Mouse (Mus musculus) intestine, embryonic 15.5 days (tissue): ENCODE measurements around the gene Cx3cr1. TPM values are rescaled to one million over a fixed set of nuclear protein-coding genes. Genes with fewer than 3 reads are reported as not detected.
A peak's percentile ranks its signal among the peaks of the same experiment; 100 is the strongest.

Experiments used
- ATAC-seq: fragments of 200-750 bp; cut with Nextera tagmentation; 2 replicates; pipeline ENCODE4 v1.8.0; 2017; ENCODE audit warnings: moderate TSS enrichment, moderate library complexity
- H3K27ac ChIP-seq: fragments of 300-500 bp; sonication (generic); 2 replicates; pipeline ENCODE4 v1.5.1; 2015; ENCODE audit warnings: mild to moderate bottlenecking, inconsistent platforms
- H3K27me3 ChIP-seq: fragments of 300-500 bp; sonication (generic); replicated peaks from 2 replicates; pipeline ENCODE4 v1.6.1; 2015; ENCODE audit warnings: inconsistent platforms
- H3K36me3 ChIP-seq: fragments of 300-500 bp; sonication (generic); 2 replicates; pipeline ENCODE4 v1.6.1; 2015; ENCODE audit warnings: inconsistent platforms
- H3K4me1 ChIP-seq: fragments of 300-500 bp; sonication (generic); replicated peaks from 2 replicates; pipeline ENCODE4 v1.6.1; 2015; ENCODE audit warnings: inconsistent platforms
- H3K4me2 ChIP-seq: fragments of 300-500 bp; sonication (generic); replicated peaks from 2 replicates; pipeline ENCODE4 v1.6.1; 2015; ENCODE audit warnings: mild to moderate bottlenecking, inconsistent platforms
- H3K4me3 ChIP-seq: fragments of 300-500 bp; sonication (generic); replicated peaks from 2 replicates; pipeline ENCODE4 v1.5.1; 2015; ENCODE audit warnings: inconsistent platforms
- H3K9ac ChIP-seq: fragments of 300-500 bp; sonication (generic); 2 replicates; pipeline ENCODE4 v1.6.1; 2015; ENCODE audit warnings: inconsistent platforms
- H3K9me3 ChIP-seq: fragments of 300-500 bp; sonication (generic); 2 replicates; pipeline ENCODE4 v1.6.1; 2016; ENCODE audit warnings: inconsistent platforms
- WGBS: fragments of 180-500 bp; shearing (Covaris S2); methylation state at CpG from one replicate; pipeline ENCODE4 v1.1.7; 2015; 5-methylcytosine and 5-hydroxymethylcytosine counted together
- polyA plus RNA-seq: library from polyadenylated mRNA; unstranded; fragments of >200 nt; fragmentation: Nextera tagmentation; extraction: Ambion mirVana; gene quantifications from 2 replicates; pipeline ENCODE4 v1.2.1, GENCODE M21; 2015

Cx3cr1 gene
- polyA plus RNA-seq, 1 experiment from 2014 or later: 9.6 TPM

DNA sequence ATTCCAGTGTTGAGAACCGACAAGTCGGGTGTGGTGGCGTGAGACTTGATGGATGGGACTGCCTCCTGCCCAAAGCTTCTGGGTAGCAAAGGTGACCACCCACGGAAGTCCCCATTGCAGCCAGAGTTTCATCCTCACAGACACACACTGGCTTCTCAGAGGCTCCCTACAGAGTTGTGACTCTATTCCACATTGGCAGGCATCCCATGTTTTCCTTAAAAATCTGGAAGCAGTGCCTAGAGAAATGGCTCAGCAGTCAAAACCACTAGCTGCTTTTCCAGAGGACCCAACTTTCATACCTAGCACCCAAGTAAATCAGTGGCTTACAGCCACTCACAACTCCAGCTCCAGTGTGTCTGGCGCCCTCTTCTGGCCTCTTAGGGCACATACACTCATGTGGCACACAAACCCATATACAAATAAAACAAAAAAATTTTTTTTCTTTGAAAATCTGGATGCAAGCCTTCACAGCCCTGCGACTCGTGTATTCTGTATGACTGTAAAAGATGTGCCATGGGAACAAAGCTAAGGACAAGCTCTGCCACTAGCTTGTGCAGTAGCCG lies 10.9 kb upstream of the Cx3cr1 start:
- H3K36me3 ChIP-seq: no peaks in the 10 kb centered on the region

DNA sequence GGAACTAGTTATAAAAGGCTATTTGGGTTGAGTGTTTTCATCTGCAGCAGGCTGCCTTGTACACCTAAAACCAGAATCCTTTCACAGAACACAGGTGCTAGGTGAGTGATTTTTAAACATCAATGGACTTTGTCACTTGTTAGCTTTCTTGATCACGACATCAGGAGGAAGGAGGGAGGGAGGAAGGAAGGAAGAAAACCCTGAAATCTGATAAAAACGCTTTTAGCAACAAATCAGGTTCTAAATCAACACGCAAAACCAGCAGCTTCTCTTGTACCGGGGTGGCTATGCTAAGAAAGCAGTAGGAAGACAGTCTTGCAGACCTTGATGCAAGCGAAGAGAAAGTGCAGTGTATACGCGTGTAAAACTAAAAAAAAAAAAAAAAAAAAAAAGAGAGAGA lies 10.2 kb upstream of the Cx3cr1 start:
- Histone ChIP-seq H3K27me3 (no peaks in the 10 kb centered on the region), H3K4me1 (no peaks in the 10 kb centered on the region), H3K4me3 (no peak overlapping the region), H3K27ac (no peak overlapping the region), H3K9ac (no peak overlapping the region), H3K4me2 (no peak overlapping the region), H3K36me3 (no peaks in the 10 kb centered on the region), H3K9me3 (no peaks in the 10 kb centered on the region)
- no peak for ATAC-seq
- WGBS: 62% methylated on average over 7 of the region's 7 CpGs

More for the DNA sequence above, 10.9 kb upstream of the Cx3cr1 start:
- no peak for ATAC-seq
- H3K27ac ChIP-seq: no peak overlapping the region
- no peak overlapping the region for H3K9ac ChIP-seq
- H3K9me3 ChIP-seq: no peaks in the 10 kb centered on the region
- H3K4me2 ChIP-seq: no peak overlapping the region
- 80% methylated on average over 8 of the region's 8 CpGs for WGBS
- H3K4me3 ChIP-seq: no peak overlapping the region
- no peaks in the 10 kb centered on the region for H3K4me1 ChIP-seq
- H3K27me3 ChIP-seq: no peaks in the 10 kb centered on the region

DNA sequence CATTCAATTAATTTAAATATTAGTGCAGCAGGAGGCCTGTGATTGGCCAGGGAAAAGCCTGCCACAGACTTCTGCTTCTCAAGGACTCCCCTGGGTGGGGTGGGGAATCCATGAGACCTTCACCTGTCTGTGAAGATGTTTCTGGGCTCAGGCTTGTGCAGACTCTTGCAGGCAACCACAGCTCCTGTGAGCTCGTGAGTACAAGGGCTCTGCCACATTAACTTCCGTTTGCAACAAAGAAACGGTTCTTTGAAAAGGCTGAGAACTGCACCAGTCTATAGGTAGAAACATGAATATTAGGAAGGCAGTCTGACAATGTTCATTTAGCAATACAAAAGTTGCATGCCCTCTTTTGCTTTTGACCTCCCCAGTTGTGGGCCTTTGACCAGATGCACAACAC lies 8.6 kb upstream of the Cx3cr1 start:
- 86% methylated on average over 3 of the region's 3 CpGs for WGBS
- H3K9me3 ChIP-seq: no peaks in the 10 kb centered on the region
- no peaks in the 10 kb centered on the region for H3K4me1 ChIP-seq
- no peak for ATAC-seq
- H3K27ac ChIP-seq: no peak overlapping the region
- no peak overlapping the region for H3K4me2 ChIP-seq
- no peak overlapping the region for H3K4me3 ChIP-seq
- H3K36me3 ChIP-seq: no peaks in the 10 kb centered on the region
- H3K27me3 ChIP-seq: no peaks in the 10 kb centered on the region
- no peak overlapping the region for H3K9ac ChIP-seq

DNA sequence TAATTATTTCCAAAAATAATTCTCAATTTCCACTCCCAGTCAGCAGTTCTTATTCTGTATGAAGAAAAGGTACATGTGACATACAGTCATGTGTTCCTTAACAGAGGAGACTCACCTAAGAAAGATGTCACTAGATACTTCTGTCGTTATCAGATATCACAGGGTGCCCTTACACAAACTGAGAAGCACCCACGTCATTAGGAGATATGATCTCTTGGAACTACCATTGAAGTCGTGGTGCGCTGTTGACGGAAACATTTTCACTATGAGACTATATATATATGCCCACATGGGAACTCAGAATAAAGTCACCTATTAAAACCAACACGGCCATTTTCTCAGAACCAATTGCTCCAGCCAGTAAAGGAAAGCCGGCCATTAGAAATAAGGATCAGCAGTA lies 4.8 kb upstream of the Cx3cr1 start:
- Histone ChIP-seq H3K36me3 (no peaks in the 10 kb centered on the region), H3K27ac (no peak overlapping the region), H3K4me2 (no peak overlapping the region), H3K9me3 (no peaks in the 10 kb centered on the region), H3K9ac (no peak overlapping the region), H3K27me3 (no peaks in the 10 kb centered on the region), H3K4me1 (peaks cover 3% of the 10 kb centered on the region; the same call in 1 of the 2 replicates), H3K4me3 (no peak overlapping the region)
- WGBS: 86% methylated on average over 7 of the region's 7 CpGs
- ATAC-seq: no peak

DNA sequence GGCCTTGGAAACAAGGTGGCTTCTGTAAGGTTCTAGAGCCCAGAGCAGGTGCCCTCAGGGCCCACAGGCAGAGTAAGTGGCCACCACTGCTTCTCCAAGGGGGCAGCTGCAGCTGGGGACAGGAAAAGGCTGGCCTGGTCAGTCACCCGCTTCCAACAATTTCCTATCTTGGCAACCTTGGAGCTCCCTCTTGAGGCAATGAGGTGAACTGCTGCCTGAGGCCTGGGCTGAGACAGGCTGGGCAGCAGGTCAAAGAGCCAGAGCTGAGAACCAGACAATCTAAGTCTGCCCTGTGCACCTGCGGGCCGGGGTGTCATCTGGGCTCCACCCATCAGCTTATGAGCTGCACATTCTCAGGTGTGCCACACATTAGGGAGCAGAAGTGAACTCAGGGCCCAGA lies 3.5 kb upstream of the Cx3cr1 start:
- H3K9ac ChIP-seq: no peak overlapping the region
- H3K27ac ChIP-seq: no peak overlapping the region
- peak; percentile 78 for ATAC-seq

DNA sequence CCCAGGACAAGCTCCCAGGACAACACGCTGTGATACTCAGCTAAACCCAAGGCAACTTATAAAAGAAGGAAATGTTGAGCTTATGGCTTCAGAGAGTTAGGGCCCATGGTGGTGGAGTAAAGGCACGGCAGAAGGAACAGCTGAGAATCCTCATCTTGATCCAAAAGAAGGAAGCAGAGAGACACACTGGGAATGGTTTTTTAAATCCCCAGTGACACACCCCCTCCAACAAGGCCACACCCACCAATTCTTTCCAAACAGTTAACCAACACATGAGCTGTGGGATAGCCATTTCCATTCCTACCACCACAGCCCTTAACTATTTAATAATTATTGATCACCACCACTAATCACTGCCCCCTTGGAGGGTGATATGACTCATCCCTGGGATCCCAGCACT lies 1.6 kb upstream of the Cx3cr1 start:
- no peaks in the 10 kb centered on the region for H3K27me3 ChIP-seq
- WGBS: 66% methylated on average over 2 of the region's 2 CpGs
- ATAC-seq: no peak
- no peaks in the 10 kb centered on the region for H3K9me3 ChIP-seq
- no peak overlapping the region for H3K4me3 ChIP-seq
- no peaks in the 10 kb centered on the region for H3K36me3 ChIP-seq
- no peak overlapping the region for H3K4me2 ChIP-seq
- H3K27ac ChIP-seq: no peak overlapping the region
- no peak overlapping the region for H3K9ac ChIP-seq
- peaks cover 3% of the 10 kb centered on the region; the same call in 1 of the 2 replicates for H3K4me1 ChIP-seq

More for the DNA sequence above, 3.5 kb upstream of the Cx3cr1 start:
- WGBS: 12% methylated on average over 3 of the region's 3 CpGs
- Histone ChIP-seq H3K9me3 (no peaks in the 10 kb centered on the region), H3K4me2 (no peak overlapping the region), H3K4me1 (peaks cover 3% of the 10 kb centered on the region; the same call in 1 of the 2 replicates), H3K27me3 (no peaks in the 10 kb centered on the region), H3K36me3 (no peaks in the 10 kb centered on the region), H3K4me3 (no peak overlapping the region)

DNA sequence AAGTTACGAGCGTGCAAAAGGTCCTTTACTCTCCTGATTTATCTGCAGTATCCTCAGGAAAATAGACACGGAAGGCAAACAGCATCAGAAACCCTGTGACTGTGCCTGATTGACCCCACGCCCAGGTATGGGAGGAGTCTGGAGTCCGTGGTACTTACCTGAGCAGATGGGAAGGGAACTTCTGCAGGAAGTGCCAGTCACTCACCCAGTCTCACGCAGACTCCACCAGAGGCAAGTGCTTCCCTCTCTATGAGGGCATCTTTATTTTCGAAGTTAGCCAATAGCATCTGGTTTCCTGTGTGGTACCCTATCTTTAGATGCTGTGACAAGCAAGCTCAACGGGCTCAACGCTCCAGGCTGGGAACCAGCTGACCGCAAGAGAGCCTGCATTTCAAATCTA lies 1.6 kb downstream of the Cx3cr1 start:
- Histone ChIP-seq H3K9ac (no peak overlapping the region), H3K4me3 (no peak overlapping the region), H3K4me2 (0 out of 2 replicates have a peak overlapping the region, but pooled peaks have one; percentile 9), H3K27ac (no peak overlapping the region), H3K36me3 (no peaks in the 10 kb centered on the region), H3K4me1 (peaks cover 2% of the 10 kb centered on the region; the same call in 1 of the 2 replicates), H3K9me3 (no peaks in the 10 kb centered on the region), H3K27me3 (no peaks in the 10 kb centered on the region)
- 44% methylated on average over 10 of the region's 10 CpGs for WGBS
- peak; percentile 69 for ATAC-seq

DNA sequence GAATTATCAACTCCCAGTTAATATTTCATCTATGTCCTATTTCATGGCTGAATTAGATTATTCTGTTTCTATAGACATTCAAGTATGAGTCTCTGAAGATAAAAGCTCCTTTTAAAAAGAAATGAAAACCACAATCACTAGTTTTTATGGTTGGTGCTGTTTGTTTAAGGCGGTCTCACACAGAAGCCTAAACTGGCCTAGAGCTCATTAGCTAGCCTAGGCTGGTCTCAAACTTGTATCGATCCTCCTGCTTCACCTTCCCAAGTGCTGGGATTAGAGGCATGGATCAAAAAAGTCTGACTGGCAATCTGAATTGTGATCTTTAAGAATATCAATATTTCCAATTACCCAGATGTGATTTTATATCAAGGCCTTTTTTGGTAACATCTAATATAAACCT lies 2.1 kb downstream of the Cx3cr1 start:
- Histone ChIP-seq H3K4me1 (no peaks in the 10 kb centered on the region; the same call in 1 of the 2 replicates), H3K9ac (no peak overlapping the region), H3K4me2 (no peak overlapping the region), H3K4me3 (no peak overlapping the region), H3K27me3 (no peaks in the 10 kb centered on the region), H3K9me3 (no peaks in the 10 kb centered on the region), H3K27ac (no peak overlapping the region), H3K36me3 (no peaks in the 10 kb centered on the region)
- ATAC-seq: peak; percentile 71
- 57% methylated on average over 2 of the region's 2 CpGs for WGBS

DNA sequence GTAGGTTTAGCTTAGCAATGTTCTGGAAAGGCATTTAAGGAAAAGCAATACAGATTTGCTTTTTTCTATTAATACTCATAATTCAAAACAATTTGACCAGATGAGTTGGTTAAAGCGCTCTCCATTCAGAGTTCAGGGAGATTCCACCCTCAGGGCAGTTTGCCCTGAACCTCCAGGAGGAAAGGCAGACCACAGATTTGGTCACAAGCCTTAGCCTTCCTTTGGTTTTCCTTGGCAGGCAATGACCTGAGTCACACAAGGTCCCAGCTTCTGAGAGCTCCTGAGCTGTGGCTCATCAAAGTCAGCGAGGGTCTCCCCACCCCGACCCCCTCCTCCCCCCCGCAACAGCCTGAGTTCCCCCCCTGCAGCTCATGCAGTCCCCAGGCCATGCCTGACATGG lies 5.4 kb downstream of the Cx3cr1 start:
- 75% methylated on average over 4 of the region's 4 CpGs for WGBS
- H3K27me3 ChIP-seq: no peaks in the 10 kb centered on the region
- no peaks in the 10 kb centered on the region for H3K9me3 ChIP-seq
- H3K27ac ChIP-seq: no peak overlapping the region
- no peak for ATAC-seq
- no peak overlapping the region for H3K4me2 ChIP-seq
- H3K4me1 ChIP-seq: no peaks in the 10 kb centered on the region
- H3K36me3 ChIP-seq: no peaks in the 10 kb centered on the region
- no peak overlapping the region for H3K9ac ChIP-seq
- H3K4me3 ChIP-seq: no peak overlapping the region

DNA sequence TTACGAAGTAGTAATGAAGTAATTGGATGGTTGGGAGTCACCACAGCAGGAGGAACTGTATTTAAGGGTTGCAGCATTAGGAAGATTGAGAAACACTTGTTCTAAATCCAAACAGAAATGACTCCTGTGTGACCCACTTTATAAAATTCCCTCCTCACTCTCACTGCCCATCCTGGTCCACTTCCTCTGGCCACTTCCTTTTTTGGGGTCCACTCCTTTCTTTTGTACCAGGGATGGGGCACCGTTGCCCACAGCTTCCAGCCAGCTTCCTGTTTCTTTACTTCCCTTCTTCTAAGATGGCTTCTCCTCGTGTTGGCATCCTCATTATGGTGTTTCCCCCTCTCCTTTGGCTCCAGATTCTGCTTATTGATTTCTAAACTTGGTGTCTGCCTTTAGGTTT lies 10.9 kb downstream of the Cx3cr1 start:
- Histone ChIP-seq H3K27ac (no peak overlapping the region), H3K36me3 (no peaks in the 10 kb centered on the region), H3K9me3 (no peaks in the 10 kb centered on the region), H3K9ac (no peak overlapping the region), H3K4me1 (no peaks in the 10 kb centered on the region), H3K4me2 (no peak overlapping the region), H3K4me3 (no peak overlapping the region), H3K27me3 (no peaks in the 10 kb centered on the region)
- ATAC-seq: no peak
- WGBS: 67% methylated on average over 3 of the region's 3 CpGs

DNA sequence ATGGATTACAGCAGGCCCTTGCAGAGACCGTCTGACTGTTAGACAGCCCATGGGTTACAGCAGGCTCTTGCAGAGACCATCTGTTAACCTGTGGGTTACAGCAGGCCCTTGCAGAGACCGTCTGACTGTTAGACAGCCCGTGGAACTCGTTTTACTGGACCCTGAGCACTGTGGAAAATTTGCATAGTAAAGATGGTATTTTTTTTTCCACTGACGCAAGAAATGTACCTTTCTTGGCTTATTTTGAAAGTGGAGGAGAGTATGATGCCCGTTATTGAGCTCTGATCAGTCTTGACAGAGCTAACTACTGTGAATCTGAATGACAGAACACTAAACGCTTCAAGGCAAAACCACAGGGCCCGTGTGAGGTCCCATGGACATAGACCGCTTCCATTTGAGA lies 13.5 kb downstream of the Cx3cr1 start:
- Histone ChIP-seq H3K9ac (no peak overlapping the region), H3K27ac (no peak overlapping the region), H3K36me3 (no peaks in the 10 kb centered on the region), H3K27me3 (no peaks in the 10 kb centered on the region), H3K4me3 (no peak overlapping the region), H3K9me3 (no peaks in the 10 kb centered on the region), H3K4me1 (no peaks in the 10 kb centered on the region), H3K4me2 (no peak overlapping the region)
- 73% methylated on average over 9 of the region's 9 CpGs for WGBS
- ATAC-seq: no peak

DNA sequence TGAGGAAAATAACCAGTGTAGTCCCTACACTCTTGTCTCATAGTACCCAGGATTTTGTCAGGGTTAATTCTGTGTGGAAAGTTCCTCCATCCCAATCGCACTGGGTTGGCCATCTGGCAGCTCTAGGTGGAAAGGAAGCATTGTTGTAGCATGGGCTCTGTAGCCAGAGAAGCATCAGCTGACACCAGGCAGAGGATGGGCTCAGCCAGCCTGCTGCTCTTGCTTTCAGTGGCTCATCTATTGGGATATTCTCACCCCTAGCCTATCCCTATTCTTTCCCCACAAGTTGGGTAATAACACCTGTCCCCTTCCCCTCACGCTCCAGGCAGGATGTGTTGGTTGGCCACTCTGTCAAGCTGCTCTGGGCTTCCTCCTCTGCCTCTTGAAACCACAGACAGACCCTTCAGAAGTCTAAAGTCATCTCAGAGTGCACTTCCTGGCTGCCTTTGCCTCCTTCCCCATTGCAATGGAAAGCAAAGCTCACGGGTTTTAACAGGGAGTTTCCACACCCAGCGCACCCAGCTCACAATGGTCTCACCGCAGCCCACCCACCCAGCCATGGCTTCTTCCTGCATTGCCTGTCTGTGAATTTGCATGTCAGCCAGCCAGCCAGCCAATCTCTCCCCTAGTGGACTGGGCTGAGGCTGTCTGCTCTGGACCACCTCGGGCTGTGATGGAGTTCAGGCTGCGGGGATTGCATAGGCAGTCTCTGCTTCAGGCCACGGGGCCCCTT lies 15.0 kb downstream of the Cx3cr1 start:
- Histone ChIP-seq H3K9me3 (no peaks in the 10 kb centered on the region), H3K4me1 (no peaks in the 10 kb centered on the region), H3K9ac (no peak overlapping the region), H3K27ac (no peak overlapping the region), H3K4me2 (no peak overlapping the region), H3K36me3 (no peaks in the 10 kb centered on the region), H3K4me3 (no peak overlapping the region), H3K27me3 (no peaks in the 10 kb centered on the region)
- 51% methylated on average over 8 of the region's 8 CpGs for WGBS
- no peak for ATAC-seq

DNA sequence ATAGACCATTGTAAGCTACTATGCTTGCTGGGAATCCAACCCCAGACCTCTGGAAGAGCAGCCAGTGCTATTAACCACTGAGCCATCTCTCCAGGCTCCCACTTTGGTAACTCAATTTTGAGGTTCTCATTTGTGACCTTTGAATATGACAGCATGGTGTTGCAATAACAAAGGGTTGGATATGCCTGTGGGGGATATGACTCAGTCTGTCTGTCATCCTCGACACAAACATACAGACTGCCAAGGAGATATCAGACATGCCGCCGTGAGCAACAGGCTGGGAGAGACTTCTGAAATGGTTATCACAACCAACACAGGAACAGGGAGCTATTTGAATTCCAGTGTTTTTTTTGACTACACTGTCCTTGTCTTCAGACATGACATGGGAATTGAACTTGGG lies 20.3 kb downstream of the Cx3cr1 start:
- Histone ChIP-seq H3K9me3 (no peaks in the 10 kb centered on the region), H3K4me1 (no peaks in the 10 kb centered on the region), H3K27ac (no peak overlapping the region), H3K36me3 (no peaks in the 10 kb centered on the region), H3K9ac (no peak overlapping the region), H3K4me3 (no peak overlapping the region), H3K4me2 (no peak overlapping the region), H3K27me3 (no peaks in the 10 kb centered on the region)
- no peak for ATAC-seq
- 61% methylated on average over 3 of the region's 3 CpGs for WGBS
